25 mouse cellular contexts compared by ENCODE assay signal in genomic region chr11:109719399-109719798, GRCm38 (mm10). TPM values are rescaled to one million over a fixed set of nuclear protein-coding genes. Genes with fewer than 3 reads are reported as not detected.
DNase-seq lines count a peak whose midpoint lies in the region; ATAC-seq and TF ChIP-seq lines count a peak whose summit lies in the region.
"Had no signal": no experiment of that assay in that cellular context is flagged by ENCODE, and none has a peak within 500 bp of the region (broad histone marks: within the 10 kb centered on the region; RNA-seq: fewer than 3 reads in every experiment).

No protein-coding gene starts in this region.

- H3K9ac ChIP-seq in hindbrain, embryonic 14.5 days, result no peak overlapping the region
- H3K9ac ChIP-seq in hindbrain, embryonic 11.5 days (ENCODE audit: low read depth, low read length), result no peak overlapping the region
- H3K9ac ChIP-seq in liver, adult 2 months (ENCODE audit: low read depth, low read length), result peak overlapping the region; percentile 47; the same call in 1 of the 2 replicates
- H3K9ac ChIP-seq in liver, embryonic 11.5 days (ENCODE audit: low read depth, low read length), result no peak overlapping the region
- H3K9ac ChIP-seq in liver, embryonic 15.5 days, result no peak overlapping the region
- no peak overlapping the region for H3K9ac ChIP-seq in forebrain, embryonic 13.5 days
- no peak overlapping the region for H3K9ac ChIP-seq in intestine, postnatal 0 days (ENCODE audit: low read depth, low read length)
- H3K9ac ChIP-seq: heart, embryonic 12.5 days; limb, embryonic 12.5 days; lung, embryonic 15.5 days; midbrain, embryonic 15.5 days had no signal

- no peak overlapping the region for H3K27ac ChIP-seq in hindbrain, embryonic 14.5 days
- H3K27ac ChIP-seq in hindbrain, embryonic 11.5 days (ENCODE audit: low read depth, low read length), result no peak overlapping the region
- peak overlapping the region; percentile 68 for H3K27ac ChIP-seq in liver, adult 2 months (replicated peaks; ENCODE audit: insufficient read depth, low read depth, low read length)
- no peak overlapping the region for H3K27ac ChIP-seq in liver, embryonic 11.5 days (ENCODE audit: low read depth, low read length)
- no peak overlapping the region for H3K27ac ChIP-seq in liver, embryonic 15.5 days (replicated peaks)
- no peak overlapping the region for H3K27ac ChIP-seq in forebrain, embryonic 13.5 days
- no peak overlapping the region for H3K27ac ChIP-seq in intestine, postnatal 0 days (ENCODE audit: low read depth, low read length)
- H3K27ac ChIP-seq: limb, embryonic 12.5 days; lung, embryonic 15.5 days; midbrain, embryonic 15.5 days had no signal

- peaks cover 5% of the 10 kb centered on the region; the same call in 1 of the 2 replicates for H3K27me3 ChIP-seq in hindbrain, embryonic 14.5 days (ENCODE audit: control insufficient read depth, insufficient read depth, low read length)
- peaks cover 12% of the 10 kb centered on the region for H3K27me3 ChIP-seq in hindbrain, embryonic 11.5 days (ENCODE audit: control insufficient read depth, insufficient read depth, low read length)
- no peaks in the 10 kb centered on the region for H3K27me3 ChIP-seq in liver, adult 2 months (ENCODE audit: control insufficient read depth, insufficient read depth, low read length)
- peaks cover 18% of the 10 kb centered on the region for H3K27me3 ChIP-seq in liver, embryonic 11.5 days (replicated peaks; ENCODE audit: control insufficient read depth, insufficient read depth, low read length)
- peaks cover 33% of the 10 kb centered on the region for H3K27me3 ChIP-seq in liver, embryonic 15.5 days
- H3K27me3 ChIP-seq in forebrain, embryonic 13.5 days, result peaks cover 21% of the 10 kb centered on the region
- no peaks in the 10 kb centered on the region for H3K27me3 ChIP-seq in intestine, postnatal 0 days (replicated peaks; ENCODE audit: control insufficient read depth, insufficient read depth, low read length)
- H3K27me3 ChIP-seq: CH12.LX; lung, embryonic 15.5 days had no signal

- no peaks in the 10 kb centered on the region for H3K36me3 ChIP-seq in hindbrain, embryonic 14.5 days (replicated peaks; ENCODE audit: control insufficient read depth, insufficient read depth)
- H3K36me3 ChIP-seq in hindbrain, embryonic 11.5 days (ENCODE audit: control insufficient read depth, insufficient read depth, low read length), result no peaks in the 10 kb centered on the region
- H3K36me3 ChIP-seq in liver, adult 2 months (ENCODE audit: control insufficient read depth, insufficient read depth, low read length), result peaks cover 2% of the 10 kb centered on the region; the same call in 1 of the 2 replicates
- no peaks in the 10 kb centered on the region for H3K36me3 ChIP-seq in liver, embryonic 11.5 days (ENCODE audit: control insufficient read depth, insufficient read depth, low read length)
- H3K36me3 ChIP-seq in liver, embryonic 15.5 days (replicated peaks), result no peaks in the 10 kb centered on the region
- no peaks in the 10 kb centered on the region for H3K36me3 ChIP-seq in forebrain, embryonic 13.5 days (ENCODE audit: poor library complexity, severe bottlenecking)
- no peaks in the 10 kb centered on the region for H3K36me3 ChIP-seq in intestine, postnatal 0 days (ENCODE audit: control insufficient read depth, insufficient read depth)
- H3K36me3 ChIP-seq: G1E; heart, embryonic 12.5 days; limb, embryonic 12.5 days; lung, embryonic 15.5 days; midbrain, embryonic 15.5 days had no signal

- no peaks in the 10 kb centered on the region for H3K9me3 ChIP-seq in hindbrain, embryonic 14.5 days (ENCODE audit: control insufficient read depth, low read length)
- no peaks in the 10 kb centered on the region for H3K9me3 ChIP-seq in hindbrain, embryonic 11.5 days (ENCODE audit: control insufficient read depth, low read length)
- H3K9me3 ChIP-seq in liver, embryonic 11.5 days (ENCODE audit: control insufficient read depth, low read length), result no peaks in the 10 kb centered on the region
- H3K9me3 ChIP-seq in liver, embryonic 15.5 days (replicated peaks), result no peaks in the 10 kb centered on the region
- H3K9me3 ChIP-seq in forebrain, embryonic 13.5 days (replicated peaks), result no peaks in the 10 kb centered on the region
- no peaks in the 10 kb centered on the region for H3K9me3 ChIP-seq in intestine, postnatal 0 days (ENCODE audit: control insufficient read depth)
- H3K9me3 ChIP-seq: heart, embryonic 12.5 days; limb, embryonic 12.5 days; lung, embryonic 15.5 days; midbrain, embryonic 15.5 days had no signal

- 93% methylated on average over 3 of the region's 3 CpGs for WGBS in hindbrain, embryonic 14.5 days
- 89% methylated on average over 3 of the region's 3 CpGs for WGBS in hindbrain, embryonic 11.5 days
- 22% methylated on average over 3 of the region's 3 CpGs for WGBS in liver, adult 2 months
- WGBS in liver, embryonic 11.5 days, result 93% methylated on average over 3 of the region's 3 CpGs
- WGBS in liver, embryonic 15.5 days (ENCODE audit: insufficient replicate concordance), result 67% methylated on average over 3 of the region's 3 CpGs
- 93% methylated on average over 3 of the region's 3 CpGs for WGBS in forebrain, embryonic 13.5 days
- 89% methylated on average over 3 of the region's 3 CpGs for WGBS in intestine, postnatal 0 days

- DNase-seq in hindbrain, embryonic 14.5 days (ENCODE audit: low spot score), result no peak
- DNase-seq in hindbrain, embryonic 11.5 days (ENCODE audit: low spot score), result no peak
- DNase-seq in liver, adult 2 months (ENCODE audit: extremely low read depth, low read depth, low spot score), result peak; percentile 61
- DNase-seq in liver, result no peak
- no peak for DNase-seq in liver, embryonic 11.5 days (ENCODE audit: low spot score)
- DNase-seq: adrenal gland, postnatal 36 days; B cell, adult 2 months; cerebellum, adult 9-10 months; heart, postnatal 10 days; kidney, adult 8-10 months; kidney, postnatal 10 days; lung, postnatal 4 days; right cerebral cortex, postnatal 25 days; spleen, adult 18-20 months had no signal

- H3K79me2 ChIP-seq in liver, adult 2 months (ENCODE audit: control insufficient read depth, insufficient read depth, low read length), result peaks cover 21% of the 10 kb centered on the region

- no peak overlapping the region for H3K4me3 ChIP-seq in hindbrain, embryonic 14.5 days (replicated peaks; ENCODE audit: low read length)
- H3K4me3 ChIP-seq in hindbrain, embryonic 11.5 days (ENCODE audit: low read depth, low read length), result no peak overlapping the region
- no peak overlapping the region; the same call in 1 of the 2 replicates for H3K4me3 ChIP-seq in liver, adult 2 months (ENCODE audit: insufficient read depth, low read depth, low read length)
- H3K4me3 ChIP-seq in liver, embryonic 11.5 days (ENCODE audit: low read depth, low read length), result no peak overlapping the region
- no peak overlapping the region for H3K4me3 ChIP-seq in liver, embryonic 15.5 days (replicated peaks)
- no peak overlapping the region for H3K4me3 ChIP-seq in forebrain, embryonic 13.5 days
- no peak overlapping the region for H3K4me3 ChIP-seq in intestine, postnatal 0 days (ENCODE audit: low read depth, low read length)
- H3K4me3 ChIP-seq: heart, embryonic 12.5 days; limb, embryonic 12.5 days; lung, embryonic 15.5 days; midbrain, embryonic 15.5 days had no signal

- ATAC-seq in hindbrain, embryonic 14.5 days (ENCODE audit: low FRiP score), result no peak
- ATAC-seq in hindbrain, embryonic 11.5 days (ENCODE audit: low FRiP score), result no peak
- ATAC-seq in liver, embryonic 11.5 days (replicated peaks; ENCODE audit: low FRiP score), result no peak
- ATAC-seq in liver, embryonic 15.5 days (ENCODE audit: insufficient read depth), result no peak
- ATAC-seq in forebrain, embryonic 13.5 days, result no peak
- no peak for ATAC-seq in intestine, postnatal 0 days
- ATAC-seq: midbrain, embryonic 15.5 days; Patski had no signal

- H3K4me2 ChIP-seq in hindbrain, embryonic 14.5 days (replicated peaks), result 0 out of 2 replicates have a peak overlapping the region, but pooled peaks have one; percentile 8
- H3K4me2 ChIP-seq in hindbrain, embryonic 11.5 days (replicated peaks; ENCODE audit: low read depth, low read length), result no peak overlapping the region
- H3K4me2 ChIP-seq in liver, embryonic 11.5 days, result peak overlapping the region; percentile 30
- H3K4me2 ChIP-seq in liver, embryonic 15.5 days, result peak overlapping the region; percentile 25
- no peak overlapping the region for H3K4me2 ChIP-seq in forebrain, embryonic 13.5 days
- no peak overlapping the region for H3K4me2 ChIP-seq in intestine, postnatal 0 days (replicated peaks; ENCODE audit: low read depth)
- H3K4me2 ChIP-seq: heart, embryonic 12.5 days; limb, embryonic 12.5 days had no signal

- TF ChIP-seq CTCF in liver, adult 2 months (IDR thresholded peaks at IDR 0.05; ENCODE audit: low read depth, low read length), result no peak
- TF ChIP-seq CTCF in intestine, postnatal 0 days (IDR thresholded peaks at IDR 0.05; ENCODE audit: low read depth), result no peak

- TF ChIP-seq POLR2A in liver, adult 2 months (IDR thresholded peaks at IDR 0.05; ENCODE audit: extremely low read depth, insufficient read depth, low read length), result no peak

- peaks cover 14% of the 10 kb centered on the region; the same call in 1 of the 2 replicates for H3K4me1 ChIP-seq in hindbrain, embryonic 14.5 days (replicated peaks; ENCODE audit: control insufficient read depth, insufficient read depth, low read length)
- H3K4me1 ChIP-seq in hindbrain, embryonic 11.5 days (replicated peaks; ENCODE audit: control insufficient read depth, insufficient read depth, low read length), result peaks cover 5% of the 10 kb centered on the region
- H3K4me1 ChIP-seq in liver, adult 2 months (ENCODE audit: control insufficient read depth, insufficient read depth, low read length), result peaks cover 21% of the 10 kb centered on the region
- no peaks in the 10 kb centered on the region; the same call in 1 of the 2 replicates for H3K4me1 ChIP-seq in liver, embryonic 11.5 days (replicated peaks; ENCODE audit: control insufficient read depth, insufficient read depth, low read length)
- no peaks in the 10 kb centered on the region for H3K4me1 ChIP-seq in liver, embryonic 15.5 days (replicated peaks)
- peaks cover 27% of the 10 kb centered on the region for H3K4me1 ChIP-seq in forebrain, embryonic 13.5 days
- H3K4me1 ChIP-seq in intestine, postnatal 0 days (replicated peaks; ENCODE audit: control insufficient read depth, insufficient read depth, low read length), result 0 out of 2 replicates have a peak, but pooled peaks cover 7% of the 10 kb centered on the region

RNA-seq across cellular contexts. Expression of gene Fam20a, which starts 2.7 kb away (rescaled TPM):
- polyA plus RNA-seq in hindbrain, embryonic 14.5 days (2014; fragmentation: Nextera tagmentation; extraction: Ambion mirVana), result 4.9 and 5.0 TPM in 2 replicates
- polyA plus RNA-seq in hindbrain, embryonic 11.5 days (2014; fragmentation: Nextera tagmentation; extraction: Ambion mirVana), result 1.9 and 3.0 TPM in 2 replicates
- total RNA-seq in liver, adult 2 months (2014; rRNA removed), result 6.9 and 13.2 TPM in 2 replicates
- 30.6 and 34.8 TPM in 2 replicates for polyA plus RNA-seq in liver, adult 2 months (2012; rRNA removed)
- polyA plus RNA-seq in liver, embryonic 11.5 days (2014; fragmentation: Nextera tagmentation; extraction: Ambion mirVana), result 7.8 and 8.7 TPM in 2 replicates
- 6.7 and 8.6 TPM in 2 replicates for polyA plus RNA-seq in liver, embryonic 15.5 days (2015; fragmentation: Nextera tagmentation; extraction: Ambion mirVana)
- polyA plus RNA-seq in forebrain, embryonic 13.5 days (2015; fragmentation: Nextera tagmentation; extraction: Ambion mirVana), result 1.1 and 1.8 TPM in 2 replicates
- 2.5 TPM in 2 replicates for polyA plus RNA-seq in intestine, postnatal 0 days (2015; fragmentation: Nextera tagmentation; extraction: Ambion mirVana)
- total RNA-seq: neutrophil, adult 5-6 weeks had no signal
- polyA plus RNA-seq: G1E had no signal

Comparison
In these comparisons a context has a peak if more than half of its experiments do, and no peak if none do; other contexts are left out.
1. H3K4me2 ChIP-seq: peak in hindbrain, embryonic 14.5 days (single experiment), liver, embryonic 11.5 days (single experiment) and liver, embryonic 15.5 days (single experiment); none in hindbrain, embryonic 11.5 days (single experiment), forebrain, embryonic 13.5 days (single experiment) and intestine, postnatal 0 days (single experiment).